Mouse (Mus musculus): ENCODE data around the gene Pdilt. TPM values are rescaled to one million over a fixed set of nuclear protein-coding genes. Genes with fewer than 3 reads are reported as not detected.

Gene Pdilt
- polyA plus RNA-seq, 1 experiment from 2014 or later, result not detected

- Histone ChIP-seq H3K9me3 (replicated peaks) (no peaks in the 10 kb centered on the region), H3K4me1 (no peaks in the 10 kb centered on the region), H3K4me3 (no peak overlapping the region), H3K27ac (replicated peaks) (no peak overlapping the region), H3K27me3 (ENCODE audit: low read depth, poor library complexity, severe bottlenecking) (no peaks in the 10 kb centered on the region), H3K36me3 (no peaks in the 10 kb centered on the region)
- 79% methylated on average over 4 of the region's 4 CpGs for WGBS
- DNase-seq (ENCODE audit: low spot score), result no peak
These were observed 39.1 kb downstream of the Pdilt start for GRCm38 (mm10) chr7:119484154-119484553.

GRCm38 (mm10) chr7:119479256-119479655, 44.0 kb downstream of the Pdilt start, which contains the start of gene Umod:
Gene Umod, minus strand, starts transcription at chr7:119479282.
- Histone ChIP-seq H3K4me3 (no peak within 1 kb of the TSS), H3K9me3 (replicated peaks) (no peaks in the 10 kb centered on the region), H3K36me3 (no peaks in the 10 kb centered on the region), H3K27ac (replicated peaks) (no peak within 1 kb of the TSS), H3K27me3 (ENCODE audit: low read depth, poor library complexity, severe bottlenecking) (no peaks in the 10 kb centered on the region), H3K4me1 (no peaks in the 10 kb centered on the region)
- no peak for DNase-seq (ENCODE audit: low spot score)

- no peak for DNase-seq (ENCODE audit: low spot score)
- Histone ChIP-seq H3K4me3 (no peak overlapping the region), H3K4me1 (no peaks in the 10 kb centered on the region), H3K27me3 (ENCODE audit: low read depth, poor library complexity, severe bottlenecking) (no peaks in the 10 kb centered on the region), H3K36me3 (no peaks in the 10 kb centered on the region), H3K27ac (replicated peaks) (no peak overlapping the region), H3K9me3 (replicated peaks) (no peaks in the 10 kb centered on the region)
- WGBS, result 81% methylated on average over 33 of the region's 33 CpGs
These were observed 46.5 kb downstream of the Pdilt start for GRCm38 (mm10) chr7:119476500-119477389.

GRCm38 (mm10) chr7:119459185-119459584, 64.1 kb downstream of the Pdilt start, which contains the start of gene Gp2:
Gene Gp2, minus strand, starts transcription at chr7:119459285.
- no peak for DNase-seq (ENCODE audit: low spot score)
- no peaks in the 10 kb centered on the region for H3K36me3 ChIP-seq
- no peaks in the 10 kb centered on the region for H3K4me1 ChIP-seq
- WGBS, result 93% methylated on average over 6 of the region's 6 CpGs
- no peak within 1 kb of the TSS for H3K4me3 ChIP-seq
- H3K27me3 ChIP-seq (ENCODE audit: low read depth, poor library complexity, severe bottlenecking), result no peaks in the 10 kb centered on the region
- H3K9me3 ChIP-seq (replicated peaks), result no peaks in the 10 kb centered on the region
- no peak within 1 kb of the TSS for H3K27ac ChIP-seq (replicated peaks)

- no peak for DNase-seq (ENCODE audit: low spot score)
- no peaks in the 10 kb centered on the region for H3K36me3 ChIP-seq
- WGBS, result 88% methylated on average over 7 of the region's 7 CpGs
- no peak overlapping the region for H3K27ac ChIP-seq (replicated peaks)
- no peaks in the 10 kb centered on the region for H3K27me3 ChIP-seq (ENCODE audit: low read depth, poor library complexity, severe bottlenecking)
- H3K4me1 ChIP-seq, result no peaks in the 10 kb centered on the region
- no peaks in the 10 kb centered on the region for H3K9me3 ChIP-seq (replicated peaks)
- H3K4me3 ChIP-seq, result no peak overlapping the region
These were observed 69.1 kb downstream of the Pdilt start for GRCm38 (mm10) chr7:119454192-119454591.

GRCm38 (mm10) chr7:119443849-119444248, 79.4 kb downstream of the Pdilt start:
- Histone ChIP-seq H3K27ac (replicated peaks) (no peak overlapping the region), H3K4me3 (no peak overlapping the region), H3K9me3 (replicated peaks) (no peaks in the 10 kb centered on the region), H3K27me3 (ENCODE audit: low read depth, poor library complexity, severe bottlenecking) (no peaks in the 10 kb centered on the region), H3K4me1 (no peaks in the 10 kb centered on the region), H3K36me3 (no peaks in the 10 kb centered on the region)
- WGBS, result 77% methylated on average over 4 of the region's 4 CpGs
- no peak for DNase-seq (ENCODE audit: low spot score)

GRCm38 (mm10) chr7:119441938-119442337, 81.4 kb downstream of the Pdilt start:
- Histone ChIP-seq H3K27ac (replicated peaks) (no peak overlapping the region), H3K27me3 (ENCODE audit: low read depth, poor library complexity, severe bottlenecking) (no peaks in the 10 kb centered on the region), H3K4me3 (no peak overlapping the region), H3K36me3 (no peaks in the 10 kb centered on the region), H3K4me1 (no peaks in the 10 kb centered on the region), H3K9me3 (replicated peaks) (no peaks in the 10 kb centered on the region)
- no peak for DNase-seq (ENCODE audit: low spot score)
- 83% methylated on average over 1 of the region's 1 CpGs for WGBS

Other genes with a start within 250 kb of the Pdilt start
- gene Gp2, start 64.2 kb downstream of the Pdilt start, polyA plus RNA-seq (2016; fragmentation: Nextera tagmentation; extraction: Ambion mirVana), result not detected in 2 replicates
- not detected in 2 replicates for gene Umod, start 44.2 kb downstream of the Pdilt start, polyA plus RNA-seq (2016; fragmentation: Nextera tagmentation; extraction: Ambion mirVana)
- gene Acsm5, start 4.0 kb downstream of the Pdilt start, polyA plus RNA-seq (2016; fragmentation: Nextera tagmentation; extraction: Ambion mirVana), result not detected in 2 replicates
- not detected in 2 replicates for gene Acsm2, start 30.9 kb upstream of the Pdilt start, polyA plus RNA-seq (2016; fragmentation: Nextera tagmentation; extraction: Ambion mirVana)
- not detected in 2 replicates for gene Acsm1, start 83.5 kb upstream of the Pdilt start, polyA plus RNA-seq (2016; fragmentation: Nextera tagmentation; extraction: Ambion mirVana)
- gene Acsm4, start 166.5 kb upstream of the Pdilt start, polyA plus RNA-seq (2016; fragmentation: Nextera tagmentation; extraction: Ambion mirVana), result not detected in 2 replicates
- gene Thumpd1, start 197.3 kb upstream of the Pdilt start, polyA plus RNA-seq (2016; fragmentation: Nextera tagmentation; extraction: Ambion mirVana), result 103 TPM in 2 replicates
- 0.10 and 0.19 TPM in 2 replicates for gene Acsm3, start 237.4 kb upstream of the Pdilt start, polyA plus RNA-seq (2016; fragmentation: Nextera tagmentation; extraction: Ambion mirVana)